Mouse (Mus musculus): ENCODE data around the gene Tm7sf3. TPM values are rescaled to one million over a fixed set of nuclear protein-coding genes. Genes with fewer than 3 reads are reported as not detected.
A peak's percentile ranks its signal among the peaks of the same experiment; 100 is the strongest.
"Not testable (repeated sequence)": the region's sequence is repeated elsewhere in the genome, so short reads cannot be mapped to it uniquely, and the experiment has no call there.

The Tm7sf3 gene
- polyA plus RNA-seq, 1 experiment from 2014 or later, result 25.6 TPM

GRCm38 (mm10) chr6:146583366-146584046, 59.1 kb downstream of the Tm7sf3 start:
- no peak for ATAC-seq (ENCODE audit: low FRiP score, low read depth)
- H3K9ac ChIP-seq, result no peak overlapping the region
- H3K36me3 ChIP-seq, result peaks cover 16% of the 10 kb centered on the region
- no peak overlapping the region for H3K27ac ChIP-seq
- no peaks in the 10 kb centered on the region for H3K9me3 ChIP-seq
- peaks cover 8% of the 10 kb centered on the region for H3K4me1 ChIP-seq
- H3K27me3 ChIP-seq (replicated peaks), result no peaks in the 10 kb centered on the region
- 89% methylated on average over 2 of the region's 2 CpGs for WGBS
- H3K4me2 ChIP-seq (replicated peaks), result no peak overlapping the region
- no peak overlapping the region for H3K4me3 ChIP-seq

- ATAC-seq (ENCODE audit: low FRiP score, low read depth), result no peak
- H3K27ac ChIP-seq, result no peak overlapping the region
- 65% methylated on average over 2 of the region's 2 CpGs for WGBS
Measured at GRCm38 (mm10) chr6:146580381-146580926, 62.2 kb downstream of the Tm7sf3 start.

DNA sequence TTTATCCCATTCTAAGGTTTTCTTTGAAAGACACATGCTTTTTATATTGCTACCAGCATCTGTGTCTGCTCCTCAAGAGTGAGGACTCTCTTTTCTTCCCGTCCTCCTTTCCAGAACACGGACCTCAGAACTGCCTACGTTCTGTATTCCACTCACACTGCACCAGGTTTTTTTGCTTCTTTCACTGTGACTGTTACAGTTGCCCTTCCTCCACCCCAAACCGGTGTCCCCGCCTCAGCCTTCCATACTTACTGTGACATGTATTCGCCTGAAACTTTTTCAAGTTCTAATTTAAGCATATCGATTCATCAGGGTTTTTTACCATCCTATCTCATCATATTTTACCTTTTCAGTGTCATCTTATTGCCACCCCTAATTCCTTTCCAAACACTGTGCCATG, 64.0 kb downstream of the Tm7sf3 start:
- no peak for ATAC-seq (ENCODE audit: low FRiP score, low read depth)
- H3K36me3 ChIP-seq, result no peaks in the 10 kb centered on the region
- no peak overlapping the region for H3K27ac ChIP-seq
- peak overlapping the region; percentile 76 for H3K4me2 ChIP-seq (replicated peaks)
- H3K9me3 ChIP-seq, result no peaks in the 10 kb centered on the region
- H3K4me3 ChIP-seq, result peak overlapping the region; percentile 70
- H3K27me3 ChIP-seq (replicated peaks), result no peaks in the 10 kb centered on the region
- peaks cover 29% of the 10 kb centered on the region for H3K4me1 ChIP-seq
- peak overlapping the region; percentile 90 for H3K9ac ChIP-seq
- WGBS, result 16% methylated on average over 7 of the region's 7 CpGs

More at GRCm38 (mm10) chr6:146580381-146580926, 62.2 kb downstream of the Tm7sf3 start:
- Histone ChIP-seq H3K9ac (no peak overlapping the region), H3K4me1 (peaks cover 20% of the 10 kb centered on the region), H3K4me3 (no peak overlapping the region), H3K4me2 (replicated peaks) (no peak overlapping the region), H3K36me3 (no peaks in the 10 kb centered on the region), H3K27me3 (replicated peaks) (no peaks in the 10 kb centered on the region), H3K9me3 (no peaks in the 10 kb centered on the region)

GRCm38 (mm10) chr6:146578111-146578531, 64.5 kb downstream of the Tm7sf3 start:
- H3K4me3 ChIP-seq, result peak overlapping the region; percentile 70
- H3K27me3 ChIP-seq (replicated peaks), result no peaks in the 10 kb centered on the region
- peak overlapping the region; percentile 84 for H3K27ac ChIP-seq
- ATAC-seq (ENCODE audit: low FRiP score, low read depth), result no peak; the same call in 1 of the 2 replicates
- WGBS, result under 1% methylated on average over 22 of the region's 22 CpGs
- peak overlapping the region; percentile 76 for H3K4me2 ChIP-seq (replicated peaks)
- H3K9ac ChIP-seq, result peak overlapping the region; percentile 90
- no peaks in the 10 kb centered on the region for H3K36me3 ChIP-seq
- no peaks in the 10 kb centered on the region for H3K9me3 ChIP-seq
- H3K4me1 ChIP-seq, result peaks cover 29% of the 10 kb centered on the region

DNA sequence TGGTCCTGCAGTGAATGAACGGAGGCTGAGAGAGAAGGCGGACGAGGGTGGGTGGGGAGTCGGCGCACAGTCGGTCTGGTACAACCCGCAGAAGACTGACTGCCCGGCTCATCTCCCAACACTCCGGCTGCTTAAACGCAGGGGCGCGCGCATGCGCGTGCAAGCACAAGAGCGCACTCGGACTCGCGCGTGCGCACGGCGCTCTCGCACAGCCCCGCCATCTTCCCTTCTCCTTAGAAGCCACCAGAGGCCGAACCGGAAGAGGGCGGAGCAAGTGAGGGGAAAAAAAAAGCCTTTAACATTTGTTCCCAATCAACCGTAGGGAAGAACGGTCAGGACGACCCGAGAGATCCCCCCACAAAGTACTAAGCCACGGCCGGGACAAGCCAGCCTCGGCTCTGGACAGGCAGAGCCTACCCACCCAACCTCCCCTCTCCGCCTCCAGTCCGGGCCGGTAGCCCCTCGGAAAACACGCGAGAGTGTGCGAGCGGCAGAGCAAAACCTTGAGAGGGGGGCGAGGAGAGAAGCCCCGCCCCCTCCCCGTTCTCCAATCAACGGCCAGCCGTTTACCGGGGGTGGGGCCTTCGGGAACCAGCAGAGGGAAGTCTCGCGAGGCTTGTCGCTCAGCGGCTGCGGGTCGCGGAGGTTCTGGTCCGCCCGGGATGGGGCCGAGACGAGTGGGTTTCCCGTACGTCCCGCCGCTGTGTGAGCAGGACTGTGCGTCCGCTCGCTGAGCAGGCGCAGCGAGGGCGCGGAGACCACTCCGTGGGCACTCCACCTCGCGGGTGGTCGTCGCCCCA, 65.1 kb downstream of the Tm7sf3 start, which contains the start of gene Ints13:
Ints13 (minus strand) TSS at position 526 of the 800 bp plus-strand sequence.
- Histone ChIP-seq H3K36me3 (no peaks in the 10 kb centered on the region), H3K9me3 (no peaks in the 10 kb centered on the region), H3K4me1 (peaks cover 29% of the 10 kb centered on the region), H3K4me3 (peak within 1 kb of the TSS; percentile 70), H3K27ac (peak within 1 kb of the TSS; percentile 84), H3K27me3 (replicated peaks) (no peaks in the 10 kb centered on the region), H3K9ac (peak within 1 kb of the TSS; percentile 90), H3K4me2 (replicated peaks) (peak within 1 kb of the TSS; percentile 76)
- under 1% methylated on average over 77 of the region's 77 CpGs for WGBS
- peak; percentile 96 for ATAC-seq (ENCODE audit: low FRiP score, low read depth)

- H3K4me1 ChIP-seq, result peaks cover 29% of the 10 kb centered on the region
- 2% methylated on average over 13 of the region's 13 CpGs for WGBS
Measured at GRCm38 (mm10) chr6:146576903-146577302, 65.7 kb downstream of the Tm7sf3 start, which contains the start of gene Fgfr1op2. Gene Fgfr1op2 (plus strand): TSS chr6:146577203.

GRCm38 (mm10) chr6:146572073-146572472, 70.6 kb downstream of the Tm7sf3 start:
- no peak overlapping the region for H3K4me2 ChIP-seq (replicated peaks)
- H3K4me1 ChIP-seq, result peaks cover 21% of the 10 kb centered on the region
- no peak overlapping the region for H3K9ac ChIP-seq
- ATAC-seq (ENCODE audit: low FRiP score, low read depth), result no peak
- H3K4me3 ChIP-seq, result no peak overlapping the region
- no peaks in the 10 kb centered on the region; the same call in 1 of the 2 replicates for H3K36me3 ChIP-seq
- H3K27ac ChIP-seq, result no peak overlapping the region
- H3K9me3 ChIP-seq, result no peaks in the 10 kb centered on the region
- no peaks in the 10 kb centered on the region for H3K27me3 ChIP-seq (replicated peaks)

More at GRCm38 (mm10) chr6:146576903-146577302, 65.7 kb downstream of the Tm7sf3 start, which contains the start of gene Fgfr1op2:
- H3K36me3 ChIP-seq, result no peaks in the 10 kb centered on the region
- H3K4me2 ChIP-seq (replicated peaks), result peak within 1 kb of the TSS; percentile 76
- H3K9me3 ChIP-seq, result no peaks in the 10 kb centered on the region
- no peaks in the 10 kb centered on the region for H3K27me3 ChIP-seq (replicated peaks)
- peak within 1 kb of the TSS; percentile 70 for H3K4me3 ChIP-seq
- no peak for ATAC-seq (ENCODE audit: low FRiP score, low read depth)
- H3K27ac ChIP-seq, result peak within 1 kb of the TSS; percentile 84
- peak within 1 kb of the TSS; percentile 90 for H3K9ac ChIP-seq

GRCm38 (mm10) chr6:146562461-146562860, 80.2 kb downstream of the Tm7sf3 start:
- not testable (repeated sequence) for H3K9me3 ChIP-seq; H3K4me2 ChIP-seq (replicated peaks); H3K9ac ChIP-seq; H3K4me1 ChIP-seq; ATAC-seq (ENCODE audit: low FRiP score, low read depth); H3K4me3 ChIP-seq; H3K27ac ChIP-seq; H3K27me3 ChIP-seq (replicated peaks)
- H3K36me3 ChIP-seq, result peaks cover 44% of the 10 kb centered on the region
- 92% methylated on average over 1 of the region's 1 CpGs for WGBS

Other genes with a start within 250 kb of the Tm7sf3 start
- gene Itpr2, start 140.6 kb downstream of the Tm7sf3 start, polyA plus RNA-seq (2016; fragmentation: Nextera tagmentation; extraction: Ambion mirVana), result 4.3 and 7.3 TPM in 2 replicates
- gene Fgfr1op2, start 65.6 kb downstream of the Tm7sf3 start, polyA plus RNA-seq (2016; fragmentation: Nextera tagmentation; extraction: Ambion mirVana), result 64.4 and 68.9 TPM in 2 replicates
- gene Ints13, start 65.0 kb downstream of the Tm7sf3 start, polyA plus RNA-seq (2016; fragmentation: Nextera tagmentation; extraction: Ambion mirVana), result 76.6 and 76.9 TPM in 2 replicates
- gene Med21, start 277 bp downstream of the Tm7sf3 start, polyA plus RNA-seq (2016; fragmentation: Nextera tagmentation; extraction: Ambion mirVana), result 110 and 122 TPM in 2 replicates
- 17.2 and 17.8 TPM in 2 replicates for gene Stk38l, start 82.2 kb upstream of the Tm7sf3 start, polyA plus RNA-seq (2016; fragmentation: Nextera tagmentation; extraction: Ambion mirVana)
- 1.9 and 2.5 TPM in 2 replicates for gene Arntl2, start 153.2 kb upstream of the Tm7sf3 start, polyA plus RNA-seq (2016; fragmentation: Nextera tagmentation; extraction: Ambion mirVana)
- gene Smco2, start 207.3 kb upstream of the Tm7sf3 start, polyA plus RNA-seq (2016; fragmentation: Nextera tagmentation; extraction: Ambion mirVana), result not detected in 2 replicates
- gene Ppfibp1, start 245.7 kb upstream of the Tm7sf3 start, polyA plus RNA-seq (2016; fragmentation: Nextera tagmentation; extraction: Ambion mirVana), result 21.1 and 22.5 TPM in 2 replicates

Measured in neural tube, embryonic 12.5 days (tissue).